Mouse (Mus musculus): ENCODE results near the gene Med6.
A peak's percentile ranks its signal among the peaks of the same experiment; 100 is the strongest.

The Med6 gene

GRCm38 (mm10) chr12:81594902-81595671, at the start of gene Med6:
Gene Med6 (minus strand): TSS chr12:81595008.
- DNase-seq (ENCODE audit: low spot score in 2 of 2) = peak; percentile 91 to 92

GRCm38 (mm10) chr12:81642361-81643082, 47.7 kb upstream of the Med6 start:
- DNase-seq (ENCODE audit: low spot score in 2 of 2) = no peak

GRCm38 (mm10) chr12:81640656-81641055, 45.8 kb upstream of the Med6 start:
- DNase-seq (ENCODE audit: low spot score in 2 of 2) = no peak

GRCm38 (mm10) chr12:81633246-81633645, 38.4 kb upstream of the Med6 start:
- no peak for DNase-seq (ENCODE audit: low spot score in 2 of 2)

GRCm38 (mm10) chr12:81631661-81632401, 37.0 kb upstream of the Med6 start:
- no peak for DNase-seq (ENCODE audit: low spot score in 2 of 2)

- DNase-seq (ENCODE audit: low spot score in 2 of 2) = no peak
Observed at GRCm38 (mm10) chr12:81630915-81631660, 36.3 kb upstream of the Med6 start, which contains the start of gene Ttc9. Gene Ttc9 (plus strand): TSS chr12:81631249.

GRCm38 (mm10) chr12:81630520-81630914, 35.7 kb upstream of the Med6 start:
- no peak for DNase-seq (ENCODE audit: low spot score in 2 of 2)

GRCm38 (mm10) chr12:81628091-81628490, 33.3 kb upstream of the Med6 start:
- no peak for DNase-seq (ENCODE audit: low spot score in 2 of 2)

- DNase-seq (ENCODE audit: low spot score in 2 of 2) = no peak
Observed at GRCm38 (mm10) chr12:81627426-81627825, 32.6 kb upstream of the Med6 start.

GRCm38 (mm10) chr12:81626226-81626861, 31.5 kb upstream of the Med6 start:
- no peak for DNase-seq (ENCODE audit: low spot score in 2 of 2)

GRCm38 (mm10) chr12:81623377-81623776, 28.6 kb upstream of the Med6 start:
- no peak for DNase-seq (ENCODE audit: low spot score in 2 of 2)

GRCm38 (mm10) chr12:81619302-81619701, 24.5 kb upstream of the Med6 start:
- DNase-seq (ENCODE audit: low spot score in 2 of 2) = peak; percentile 47 to 70

- no peak for DNase-seq (ENCODE audit: low spot score in 2 of 2)
Observed at GRCm38 (mm10) chr12:81616980-81617379, 22.2 kb upstream of the Med6 start.

- no peak for DNase-seq (ENCODE audit: low spot score in 2 of 2)
Observed at GRCm38 (mm10) chr12:81615807-81616206, 21.0 kb upstream of the Med6 start.

GRCm38 (mm10) chr12:81609445-81609844, 14.6 kb upstream of the Med6 start:
- DNase-seq (ENCODE audit: low spot score in 2 of 2) = no peak

GRCm38 (mm10) chr12:81604995-81605784, 10.4 kb upstream of the Med6 start:
- DNase-seq (ENCODE audit: low spot score in 2 of 2) = no peak

GRCm38 (mm10) chr12:81596547-81597262, 1.9 kb upstream of the Med6 start:
- no peak for DNase-seq (ENCODE audit: low spot score in 2 of 2)

- DNase-seq (ENCODE audit: low spot score in 2 of 2) = no peak
Observed at GRCm38 (mm10) chr12:81568374-81568773, 26.4 kb downstream of the Med6 start, which contains the start of gene Adam21. Gene Adam21 (minus strand): TSS chr12:81568474.

- no peak for DNase-seq (ENCODE audit: low spot score in 2 of 2)
Observed at GRCm38 (mm10) chr12:81567931-81568330, 26.9 kb downstream of the Med6 start.

GRCm38 (mm10) chr12:81564173-81564572, 30.6 kb downstream of the Med6 start:
- no peak for DNase-seq (ENCODE audit: low spot score in 2 of 2)

Measured in natural killer cell, adult 2 months (primary cell).